Mouse (Mus musculus) thymus, postnatal 14 days (tissue): ENCODE measurements around the gene Olfr1438-ps1.
"Not testable (repeated sequence)": the region's sequence is repeated elsewhere in the genome, so short reads cannot be mapped to it uniquely, and the experiment has no call there.

Experiments
- DNase-seq: peaks from one replicate; pipeline ENCODE4 v3.0.0; 2021

The Olfr1438-ps1 gene

DNA sequence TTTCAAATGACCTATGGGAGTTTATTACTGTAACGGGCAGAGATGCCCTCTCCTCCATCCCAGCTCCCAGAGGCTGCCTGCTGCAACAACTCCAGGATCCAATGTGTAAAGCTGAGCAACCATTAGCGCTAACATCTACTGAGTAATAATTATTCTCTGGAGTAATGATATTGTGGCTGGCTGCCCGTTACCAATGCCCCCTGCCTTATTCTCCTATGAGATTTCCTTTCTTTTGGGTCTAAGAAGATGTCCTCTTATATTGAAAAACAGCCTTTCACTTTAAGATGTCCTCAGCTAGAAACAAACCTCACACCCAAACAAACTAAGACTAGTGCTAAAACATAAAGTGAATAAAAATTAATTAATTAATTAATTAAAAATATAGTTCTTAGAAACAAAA lies at the start of gene Olfr1438-ps1:
Olfr1438-ps1 (minus strand) TSS at position 101 of the 400 bp plus-strand sequence.
- no peak for DNase-seq

DNA sequence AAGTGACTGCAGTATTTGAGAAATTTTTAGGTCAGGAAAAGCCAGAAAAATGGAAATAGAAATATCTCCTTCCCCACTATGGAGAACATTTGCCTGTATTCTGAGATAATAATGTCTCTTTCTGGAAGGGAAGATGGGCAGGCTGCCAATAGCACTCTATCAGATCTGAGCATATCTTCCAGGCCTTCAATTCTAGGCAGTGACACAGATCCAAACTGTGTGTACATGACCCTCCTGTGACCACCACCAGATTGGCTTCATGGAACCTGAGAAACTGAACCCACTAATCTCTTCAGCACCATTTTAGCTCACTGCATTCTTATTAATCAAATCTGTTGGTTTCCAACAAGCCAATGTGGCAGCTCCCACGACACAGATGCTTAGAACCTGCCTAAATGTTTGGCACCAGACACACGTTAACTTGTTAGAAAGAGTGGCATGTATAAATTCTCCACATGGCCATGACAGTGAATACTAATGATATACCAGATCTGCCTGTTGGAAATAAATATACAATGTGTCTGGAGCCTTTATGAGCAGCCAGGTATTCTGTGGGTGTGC lies 38.8 kb upstream of the Olfr1438-ps1 start:
- no peak for DNase-seq

DNA sequence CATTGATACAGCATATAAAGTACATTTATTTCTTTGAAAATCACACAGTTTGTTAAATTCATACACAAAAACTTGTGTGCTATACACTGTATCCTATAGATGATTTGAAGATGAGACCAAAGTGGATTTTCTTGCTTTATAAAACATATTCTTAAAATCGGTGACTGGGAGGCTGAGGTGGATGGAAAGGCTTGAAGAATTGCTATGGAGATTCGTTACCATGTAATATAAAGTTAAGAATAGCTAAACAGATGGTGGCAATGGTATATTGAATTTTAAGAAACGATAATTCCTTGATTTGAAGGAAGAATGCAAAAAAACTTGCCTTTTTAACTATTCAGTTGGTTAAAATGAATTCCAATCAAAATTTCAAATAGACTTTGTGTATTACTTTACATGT lies 37.3 kb upstream of the Olfr1438-ps1 start:
- no peak for DNase-seq

DNA sequence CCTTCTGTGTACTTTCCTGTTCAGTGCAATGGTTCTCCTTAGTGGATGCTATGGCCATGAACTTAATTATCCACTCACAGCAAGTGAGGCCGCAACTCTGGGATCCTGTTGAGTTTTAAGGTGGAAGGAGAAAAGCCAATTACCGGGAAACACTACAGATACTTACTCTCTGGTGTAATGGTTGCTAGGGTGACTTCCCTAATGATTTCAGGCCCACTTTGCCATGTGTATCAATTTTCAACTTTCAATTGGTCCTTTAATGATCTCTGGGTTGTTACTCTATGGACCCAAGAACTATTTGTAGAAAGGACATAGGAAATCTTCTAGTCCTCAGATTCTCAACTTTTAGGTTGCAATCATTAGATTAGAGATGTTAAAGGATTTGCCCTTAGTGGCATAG lies 10.7 kb downstream of the Olfr1438-ps1 start, which contains the start of gene Olfr1437:
Olfr1437 (minus strand) TSS at position 101 of the 400 bp plus-strand sequence.
- DNase-seq: no peak

DNA sequence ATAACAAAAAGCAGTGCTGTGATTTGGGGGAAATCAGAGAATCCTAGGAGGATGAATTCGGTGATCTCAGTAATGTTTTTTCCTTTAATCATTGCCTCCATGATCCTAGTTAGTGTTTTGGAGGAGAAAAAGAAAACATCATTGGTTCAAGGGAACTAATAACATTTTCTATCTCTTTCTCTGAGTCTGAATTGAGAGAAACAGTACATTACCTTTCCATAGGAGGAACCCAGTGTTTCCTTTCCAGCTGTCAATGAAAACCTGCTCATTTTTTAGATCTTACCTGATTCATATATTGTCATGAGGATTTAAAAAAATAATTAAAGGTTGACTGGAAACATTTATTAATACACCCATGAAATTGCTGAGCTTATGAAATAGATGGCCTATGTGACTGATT lies 36.7 kb downstream of the Olfr1438-ps1 start, which contains the start of gene Olfr1436:
Olfr1436 (minus strand) TSS at position 101 of the 400 bp plus-strand sequence.
- not testable (repeated sequence) for DNase-seq

DNA sequence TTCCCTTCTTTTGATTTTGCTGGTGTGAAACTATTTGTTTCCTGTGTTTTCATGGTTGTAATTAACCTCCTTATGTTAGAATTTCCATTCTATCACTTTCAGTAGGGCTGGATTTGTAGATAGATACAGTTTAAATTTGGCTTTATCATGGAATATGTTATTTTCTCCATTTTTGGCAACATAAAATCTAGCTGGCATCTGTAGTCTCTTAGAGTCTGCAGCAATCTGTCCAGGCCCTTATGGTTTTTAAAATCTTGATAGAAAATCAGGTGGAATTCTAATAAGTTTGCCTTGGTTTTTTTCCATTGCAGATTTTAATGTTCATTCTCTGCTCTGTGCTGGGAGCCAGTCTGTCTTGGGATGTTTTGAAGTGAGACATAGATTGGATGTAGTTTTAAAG lies 42.7 kb downstream of the Olfr1438-ps1 start:
- no peak for DNase-seq

DNA sequence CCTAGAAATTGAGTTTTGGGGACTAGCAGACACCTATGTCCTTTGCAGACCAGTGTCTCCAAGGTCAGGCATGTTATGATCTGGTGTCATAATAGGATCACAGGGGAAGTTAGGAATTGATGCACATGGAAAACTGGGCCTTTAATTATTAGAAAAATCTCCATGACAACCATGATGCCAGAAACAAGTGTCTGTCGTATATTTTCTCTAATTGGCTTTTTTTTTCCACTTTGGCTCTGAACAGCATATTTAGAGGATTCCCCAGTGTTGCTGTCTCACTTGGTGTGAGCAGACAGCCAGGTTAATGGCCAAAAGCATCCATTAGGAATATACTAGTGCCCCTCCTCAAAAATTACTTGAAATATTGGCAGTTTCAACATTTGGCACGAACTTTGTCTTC lies 56.2 kb downstream of the Olfr1438-ps1 start, which contains the start of gene Olfr1434:
Olfr1434 (plus strand) TSS at position 301 of the 400 bp plus-strand sequence.
- no peak for DNase-seq
